In the genomic region with DNA sequence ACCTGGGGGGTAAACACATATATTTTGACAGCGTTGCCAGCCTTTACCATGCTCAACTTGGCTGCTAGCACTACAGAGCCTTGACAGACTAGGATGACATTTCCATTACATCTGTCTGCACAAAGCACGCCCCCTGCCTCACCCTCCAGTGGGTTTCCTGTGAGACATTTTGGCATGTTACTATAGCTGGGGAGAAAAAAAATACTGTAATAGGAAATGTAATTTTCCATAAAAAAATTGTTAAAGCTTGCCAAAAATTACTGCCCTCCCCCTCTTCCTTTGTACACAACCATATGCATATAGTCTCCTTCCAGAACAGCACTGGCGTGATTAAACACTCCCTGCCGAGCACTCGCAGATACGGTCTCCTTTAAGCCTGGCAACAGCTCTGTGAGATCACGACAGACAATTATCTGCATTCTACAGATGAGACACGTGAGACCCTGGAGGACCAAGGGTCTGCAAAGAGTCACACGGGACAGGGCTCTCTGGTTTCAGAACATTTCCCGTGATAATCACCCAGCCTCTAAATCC, we compare ENCODE assay signal across 9 mouse cellular contexts. TPM values are rescaled to one million over a fixed set of nuclear protein-coding genes. Genes with fewer than 3 reads are reported as not detected.
DNase-seq lines count a peak whose midpoint lies in the region; ATAC-seq and TF ChIP-seq lines count a peak whose summit lies in the region.
"Had no signal": no experiment of that assay in that cellular context is flagged by ENCODE, and none has a peak within 500 bp of the region (broad histone marks: within the 10 kb centered on the region; RNA-seq: fewer than 3 reads in every experiment).

No protein-coding gene starts in this region.

- DNase-seq in heart, adult 8-10 months (ENCODE audit: low spot score) = no peak
- DNase-seq in lung, embryonic 14.5 days = peak; percentile 82
- DNase-seq in lung, postnatal 25 days (ENCODE audit: low spot score) = no peak
- peak; percentile 30 for DNase-seq in right cerebral cortex, postnatal 14 days
- DNase-seq in embryo, embryonic 10 days (ENCODE audit: low spot score) = no peak
- no peak for DNase-seq in kidney, adult 9 months

- 0 out of 2 replicates have a peak, but pooled peaks cover 5% of the 10 kb centered on the region for H3K27me3 ChIP-seq in heart, embryonic 12.5 days (replicated peaks)
- no peaks in the 10 kb centered on the region for H3K27me3 ChIP-seq in lung, embryonic 14.5 days (ENCODE audit: insufficient read depth, low read length)
- H3K27me3 ChIP-seq in hindbrain, embryonic 16.5 days (replicated peaks; ENCODE audit: control insufficient read depth, insufficient read depth, low read length) = no peaks in the 10 kb centered on the region
- H3K27me3 ChIP-seq: CH12.LX had no signal

- 34% methylated on average over 10 of the region's 10 CpGs for WGBS in heart, embryonic 12.5 days
- WGBS in lung, embryonic 14.5 days = 26% methylated on average over 10 of the region's 10 CpGs
- 30% methylated on average over 10 of the region's 10 CpGs for WGBS in hindbrain, embryonic 16.5 days

- peaks cover 21% of the 10 kb centered on the region for H3K4me1 ChIP-seq in heart, embryonic 12.5 days (replicated peaks)
- peaks cover 14% of the 10 kb centered on the region for H3K4me1 ChIP-seq in lung, embryonic 14.5 days (ENCODE audit: insufficient read depth)
- peaks cover 8% of the 10 kb centered on the region for H3K4me1 ChIP-seq in hindbrain, embryonic 16.5 days (ENCODE audit: control insufficient read depth, insufficient read depth, low read depth, low read length)

- peak overlapping the region; percentile 17 for H3K27ac ChIP-seq in heart, embryonic 12.5 days (ENCODE audit: poor library complexity, severe bottlenecking)
- peak overlapping the region; percentile 83 for H3K27ac ChIP-seq in lung, embryonic 14.5 days (ENCODE audit: low read depth)
- 0 out of 2 replicates have a peak overlapping the region, but pooled peaks have one; percentile 14 for H3K27ac ChIP-seq in hindbrain, embryonic 16.5 days (ENCODE audit: low read depth, low read length)

- H3K4me2 ChIP-seq in heart, embryonic 12.5 days = peak overlapping the region; percentile 27; the same call in 1 of the 2 replicates
- peak overlapping the region; percentile 34; the same call in 1 of the 2 replicates for H3K4me2 ChIP-seq in lung, embryonic 14.5 days
- no peak overlapping the region for H3K4me2 ChIP-seq in hindbrain, embryonic 16.5 days (ENCODE audit: low read length)

- peaks cover 19% of the 10 kb centered on the region; the same call in 1 of the 2 replicates for H3K36me3 ChIP-seq in heart, embryonic 12.5 days
- H3K36me3 ChIP-seq in lung, embryonic 14.5 days (ENCODE audit: insufficient read depth) = peaks cover 22% of the 10 kb centered on the region
- H3K36me3 ChIP-seq in hindbrain, embryonic 16.5 days (ENCODE audit: control insufficient read depth, insufficient read depth, low read length) = peaks cover 23% of the 10 kb centered on the region

- ATAC-seq in heart, embryonic 12.5 days (ENCODE audit: insufficient number of reproducible peaks, low FRiP score) = 0 out of 2 replicates have a peak, but pooled peaks have one; percentile 37
- ATAC-seq in lung, embryonic 14.5 days (ENCODE audit: insufficient read depth) = peak; percentile 86
- ATAC-seq in hindbrain, embryonic 16.5 days = peak; percentile 68

- no peak overlapping the region for H3K9ac ChIP-seq in heart, embryonic 12.5 days
- H3K9ac ChIP-seq in lung, embryonic 14.5 days = no peak overlapping the region
- H3K9ac ChIP-seq in hindbrain, embryonic 16.5 days (ENCODE audit: low read depth, low read length) = no peak overlapping the region

- H3K4me3 ChIP-seq in heart, embryonic 12.5 days = no peak overlapping the region
- no peak overlapping the region for H3K4me3 ChIP-seq in lung, embryonic 14.5 days (ENCODE audit: low read depth, low read length)
- H3K4me3 ChIP-seq in hindbrain, embryonic 16.5 days (ENCODE audit: low read length) = no peak overlapping the region

- no peaks in the 10 kb centered on the region for H3K9me3 ChIP-seq in heart, embryonic 12.5 days (replicated peaks)
- H3K9me3 ChIP-seq in lung, embryonic 14.5 days (ENCODE audit: low read depth, low read length) = no peaks in the 10 kb centered on the region
- peaks cover 8% of the 10 kb centered on the region for H3K9me3 ChIP-seq in hindbrain, embryonic 16.5 days (ENCODE audit: control insufficient read depth, low read length)

- peak; percentile 37; the same call in 1 of the 2 replicates for TF ChIP-seq CTCF in lung, embryonic 14.5 days (IDR thresholded peaks at IDR 0.05; ENCODE audit: low read depth)

RNA-seq across cellular contexts. Expression of gene Nars2, which starts 52.2 kb away (rescaled TPM):
- polyA plus RNA-seq in heart, embryonic 12.5 days (2016; fragmentation: Nextera tagmentation; extraction: Ambion mirVana) = 17.8 and 19.2 TPM in 2 replicates
- 10 to 100 TPM; 16.9 to 24.1 (median 19.8) TPM for total RNA-seq in heart, adult 8-10 months (2022)
- polyA plus RNA-seq in lung, embryonic 14.5 days (2014; fragmentation: Nextera tagmentation; extraction: Ambion mirVana) = 20.4 and 25.4 TPM in 2 replicates
- polyA plus RNA-seq in hindbrain, embryonic 16.5 days (2015; fragmentation: Nextera tagmentation; extraction: Ambion mirVana) = 16.6 and 16.9 TPM in 2 replicates

Comparison
In these comparisons a context has a peak if more than half of its experiments do, and no peak if none do; other contexts are left out.
1. DNase-seq: peak in lung, embryonic 14.5 days (single experiment) and right cerebral cortex, postnatal 14 days (single experiment); none in heart, adult 8-10 months (single experiment), lung, postnatal 25 days (single experiment), embryo, embryonic 10 days (single experiment) and kidney, adult 9 months (single experiment).
2. H3K27ac ChIP-seq: peak in every context shown above with its lines; median percentile 83 in lung, embryonic 14.5 days; 17 in heart, embryonic 12.5 days; 14 in hindbrain, embryonic 16.5 days.
3. Peak in every context shown above with its lines, with median percentiles within 50 percentile points of each other: ATAC-seq.